Mouse (Mus musculus) intestine, embryonic 15.5 days (tissue): ENCODE measurements at regions not wholly inside any gene's neighbourhood (a gene's known extent, or its start where the extent isn't known, plus 50 kb on each side); places are given as distances from the start of the nearest gene placed in this dataset.

Experiments
- ATAC-seq: fragments of 200-750 bp; cut with Nextera tagmentation; 2 replicates; pipeline ENCODE4 v1.8.0; 2017; ENCODE audit warnings: moderate TSS enrichment, moderate library complexity
- H3K27ac ChIP-seq: fragments of 300-500 bp; sonication (generic); 2 replicates; pipeline ENCODE4 v1.5.1; 2015; ENCODE audit warnings: mild to moderate bottlenecking, inconsistent platforms
- H3K27me3 ChIP-seq: fragments of 300-500 bp; sonication (generic); replicated peaks from 2 replicates; pipeline ENCODE4 v1.6.1; 2015; ENCODE audit warnings: inconsistent platforms
- H3K36me3 ChIP-seq: fragments of 300-500 bp; sonication (generic); 2 replicates; pipeline ENCODE4 v1.6.1; 2015; ENCODE audit warnings: inconsistent platforms
- H3K4me1 ChIP-seq: fragments of 300-500 bp; sonication (generic); replicated peaks from 2 replicates; pipeline ENCODE4 v1.6.1; 2015; ENCODE audit warnings: inconsistent platforms
- H3K4me2 ChIP-seq: fragments of 300-500 bp; sonication (generic); replicated peaks from 2 replicates; pipeline ENCODE4 v1.6.1; 2015; ENCODE audit warnings: mild to moderate bottlenecking, inconsistent platforms
- H3K4me3 ChIP-seq: fragments of 300-500 bp; sonication (generic); replicated peaks from 2 replicates; pipeline ENCODE4 v1.5.1; 2015; ENCODE audit warnings: inconsistent platforms
- H3K9ac ChIP-seq: fragments of 300-500 bp; sonication (generic); 2 replicates; pipeline ENCODE4 v1.6.1; 2015; ENCODE audit warnings: inconsistent platforms
- H3K9me3 ChIP-seq: fragments of 300-500 bp; sonication (generic); 2 replicates; pipeline ENCODE4 v1.6.1; 2016; ENCODE audit warnings: inconsistent platforms
- WGBS: fragments of 180-500 bp; shearing (Covaris S2); methylation state at CpG from one replicate; pipeline ENCODE4 v1.1.7; 2015; 5-methylcytosine and 5-hydroxymethylcytosine counted together

DNA sequence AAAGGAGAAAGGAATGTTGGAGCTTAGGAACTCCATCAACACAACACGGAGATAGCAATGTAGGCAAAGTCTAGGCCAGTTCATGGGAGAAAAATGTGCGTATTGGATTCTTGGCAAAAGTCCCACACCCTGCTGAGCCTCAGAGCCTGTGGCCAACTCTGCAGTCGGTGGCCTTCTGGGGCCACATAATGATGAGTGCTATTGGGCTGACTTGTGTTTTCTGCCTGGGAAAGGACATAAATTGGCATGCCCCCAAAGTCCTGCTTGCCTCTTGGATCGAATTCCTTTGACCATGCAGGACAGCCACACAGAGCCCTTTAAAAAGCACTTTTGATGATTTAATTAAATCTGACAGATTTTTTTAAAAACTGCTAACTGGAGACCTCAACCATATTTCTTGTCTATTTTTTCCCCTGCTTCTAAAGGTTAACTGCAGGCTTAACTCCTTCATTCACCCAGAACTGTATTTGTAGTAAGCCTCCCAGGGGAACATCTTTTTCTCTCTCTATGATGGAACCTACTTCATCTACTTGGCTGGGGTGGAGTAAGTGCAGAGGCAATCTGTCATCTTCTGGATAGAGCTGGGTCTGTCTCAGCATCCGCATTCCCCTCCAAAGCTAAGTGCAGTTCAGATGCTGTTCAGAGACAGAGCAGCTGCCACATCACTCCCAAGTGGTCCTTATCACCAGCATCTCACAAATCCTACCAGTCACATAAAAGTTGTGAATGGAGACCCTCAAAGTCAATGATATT lies 93.9 kb upstream of the St8sia2 start:
- no peak overlapping the region for H3K4me3 ChIP-seq
- H3K9me3 ChIP-seq, result no peaks in the 10 kb centered on the region
- peak; percentile 81 for ATAC-seq
- no peak overlapping the region for H3K4me2 ChIP-seq
- no peak overlapping the region for H3K9ac ChIP-seq
- H3K4me1 ChIP-seq, result no peaks in the 10 kb centered on the region
- no peaks in the 10 kb centered on the region for H3K36me3 ChIP-seq
- WGBS, result 41% methylated on average over 5 of the region's 5 CpGs
- H3K27ac ChIP-seq, result 0 out of 2 replicates have a peak overlapping the region, but pooled peaks have one; percentile 9
- H3K27me3 ChIP-seq, result no peaks in the 10 kb centered on the region

DNA sequence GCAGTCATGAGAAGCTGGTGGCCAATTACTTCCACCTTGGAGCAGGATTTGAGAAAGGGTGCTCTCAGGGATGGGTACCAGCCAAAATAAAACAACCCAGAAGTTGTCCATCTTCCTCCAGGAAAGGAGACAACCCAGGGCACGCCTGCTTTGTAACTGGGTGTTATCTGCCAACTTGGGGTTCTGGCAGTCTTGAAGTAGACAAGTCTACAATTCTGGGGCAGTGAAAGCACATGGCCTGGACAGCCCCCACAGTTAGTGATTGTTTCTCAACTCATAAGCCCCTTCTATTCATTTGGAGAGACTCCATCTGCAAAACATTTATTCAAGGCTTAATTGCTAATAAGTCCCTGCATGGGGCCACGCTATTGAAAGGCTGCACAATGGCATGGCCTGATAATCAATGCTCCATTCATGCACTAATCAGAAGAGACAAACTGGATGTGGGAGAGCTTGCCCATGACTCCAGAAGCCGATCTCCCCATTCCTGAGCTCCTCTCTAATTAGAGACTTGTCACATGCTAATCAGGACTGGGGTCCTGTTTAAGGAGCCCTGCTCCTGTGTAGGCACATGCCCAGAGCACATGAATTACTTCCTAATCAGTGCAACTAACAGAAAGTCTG lies 78.0 kb upstream of the St8sia2 start:
- H3K36me3 ChIP-seq, result no peaks in the 10 kb centered on the region
- ATAC-seq, result no peak
- H3K9me3 ChIP-seq, result no peaks in the 10 kb centered on the region
- H3K4me3 ChIP-seq, result no peak overlapping the region
- no peak overlapping the region for H3K9ac ChIP-seq
- 63% methylated on average over 3 of the region's 3 CpGs for WGBS
- H3K27me3 ChIP-seq, result no peaks in the 10 kb centered on the region
- H3K27ac ChIP-seq, result no peak overlapping the region
- no peaks in the 10 kb centered on the region for H3K4me1 ChIP-seq
- no peak overlapping the region for H3K4me2 ChIP-seq

DNA sequence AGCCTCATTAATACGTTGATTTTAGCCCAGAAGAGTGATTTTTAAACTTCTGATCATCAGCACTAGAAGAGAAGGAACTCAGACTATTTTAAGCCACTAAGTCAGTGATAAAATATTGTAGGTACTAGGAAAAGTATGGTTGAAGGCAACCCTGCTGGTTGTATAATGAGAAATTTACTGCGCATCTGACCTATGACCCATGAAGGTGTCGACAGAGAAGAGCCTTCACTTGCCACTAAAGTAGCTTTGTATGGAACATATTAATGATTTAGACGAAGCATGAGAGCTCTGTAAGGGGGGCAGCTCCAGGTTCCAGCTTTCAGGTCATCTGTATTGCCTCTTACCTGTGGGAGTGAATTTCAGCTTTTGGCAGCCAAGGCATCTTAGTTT lies 67.4 kb upstream of the St8sia2 start:
- Histone ChIP-seq H3K4me3 (no peak overlapping the region), H3K27me3 (no peaks in the 10 kb centered on the region), H3K9me3 (no peaks in the 10 kb centered on the region), H3K9ac (no peak overlapping the region), H3K4me1 (no peaks in the 10 kb centered on the region), H3K36me3 (no peaks in the 10 kb centered on the region), H3K4me2 (no peak overlapping the region), H3K27ac (no peak overlapping the region)
- 74% methylated on average over 4 of the region's 4 CpGs for WGBS
- no peak for ATAC-seq

DNA sequence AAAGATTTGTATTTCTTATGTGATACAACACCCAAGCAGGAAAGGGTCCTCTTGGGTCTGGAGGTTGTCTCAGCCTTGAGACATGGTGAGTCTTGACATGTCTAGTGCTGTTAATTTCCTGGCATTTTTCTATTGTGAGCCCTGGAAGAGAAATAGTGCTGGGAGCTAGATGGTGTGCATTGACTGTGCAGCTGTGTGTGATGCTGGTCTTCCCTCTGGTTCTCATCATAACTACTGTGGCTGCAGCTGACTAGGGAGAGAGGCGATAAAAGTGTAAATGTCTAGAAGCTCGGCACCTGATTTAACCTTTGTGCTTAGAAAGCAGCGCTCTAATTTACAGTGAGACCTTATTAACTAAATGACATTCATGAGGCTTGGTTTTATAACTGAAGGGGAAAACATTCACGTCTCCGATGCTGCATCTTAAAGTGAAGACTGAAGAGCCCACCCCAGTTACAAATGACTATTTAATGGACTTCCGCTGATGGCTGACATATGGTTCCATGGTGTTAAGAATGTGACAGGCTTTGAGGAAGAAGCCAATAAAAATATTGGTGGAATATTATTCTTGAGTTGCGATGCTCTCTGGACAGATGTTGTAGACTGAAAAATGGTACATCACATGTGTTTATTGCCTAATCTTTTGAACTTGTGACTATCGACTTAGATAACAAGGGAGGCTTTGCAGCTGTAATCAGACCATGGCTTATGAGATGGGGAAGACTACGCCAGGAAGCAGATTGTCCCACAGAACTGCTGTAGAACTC lies 66.8 kb upstream of the St8sia2 start:
- ATAC-seq, result no peak
- Histone ChIP-seq H3K27me3 (no peaks in the 10 kb centered on the region), H3K36me3 (no peaks in the 10 kb centered on the region), H3K4me3 (no peak overlapping the region), H3K27ac (no peak overlapping the region), H3K4me1 (no peaks in the 10 kb centered on the region), H3K9ac (no peak overlapping the region), H3K9me3 (no peaks in the 10 kb centered on the region), H3K4me2 (no peak overlapping the region)
- 66% methylated on average over 9 of the region's 9 CpGs for WGBS

DNA sequence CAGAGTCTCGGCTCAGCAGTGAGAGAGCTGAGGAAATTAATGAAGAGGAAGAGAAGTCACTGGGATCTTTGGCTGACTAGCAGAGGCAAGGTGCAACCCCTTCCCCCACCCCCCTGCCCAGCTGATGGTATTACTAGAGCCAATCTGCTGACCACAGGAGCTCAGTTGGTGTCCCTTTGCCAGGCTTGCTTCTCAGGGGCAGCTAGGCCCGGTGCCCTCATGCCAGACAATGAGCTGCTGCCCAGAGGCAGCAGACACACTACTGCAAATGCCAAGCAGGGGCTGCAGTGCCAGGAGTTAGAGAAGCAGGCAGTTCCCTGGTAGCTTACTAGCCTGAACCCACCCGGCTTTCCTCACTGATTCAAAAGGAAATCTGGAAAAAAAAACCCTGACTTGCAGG lies 59.1 kb upstream of the St8sia2 start:
- no peak overlapping the region for H3K27ac ChIP-seq
- H3K4me3 ChIP-seq, result no peak overlapping the region
- H3K9ac ChIP-seq, result no peak overlapping the region
- H3K9me3 ChIP-seq, result no peaks in the 10 kb centered on the region
- no peaks in the 10 kb centered on the region for H3K4me1 ChIP-seq
- no peak for ATAC-seq
- no peak overlapping the region for H3K4me2 ChIP-seq
- 46% methylated on average over 3 of the region's 3 CpGs for WGBS
- no peaks in the 10 kb centered on the region for H3K36me3 ChIP-seq
- H3K27me3 ChIP-seq, result no peaks in the 10 kb centered on the region

DNA sequence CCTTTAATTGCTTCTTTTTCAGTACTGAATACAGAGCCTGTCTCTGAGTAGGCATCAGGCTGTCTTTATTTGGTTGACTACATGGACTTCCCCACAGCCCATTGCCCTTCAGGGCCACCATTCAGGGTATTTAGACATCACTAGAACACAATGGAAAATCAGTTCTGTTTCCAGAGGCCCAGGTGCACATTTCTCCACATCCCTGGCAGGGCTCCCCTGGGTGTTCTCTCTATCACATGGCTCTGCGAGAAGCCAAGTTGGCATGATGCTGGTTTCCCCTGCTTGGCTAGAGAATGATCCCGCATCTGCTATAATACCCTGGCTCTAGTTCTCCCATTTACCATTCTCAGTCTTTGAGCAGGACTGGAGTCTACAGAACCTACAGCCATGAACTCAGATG lies 57.3 kb upstream of the St8sia2 start:
- no peaks in the 10 kb centered on the region for H3K27me3 ChIP-seq
- no peaks in the 10 kb centered on the region for H3K9me3 ChIP-seq
- no peaks in the 10 kb centered on the region for H3K36me3 ChIP-seq
- no peak for ATAC-seq
- H3K9ac ChIP-seq, result no peak overlapping the region
- H3K4me3 ChIP-seq, result no peak overlapping the region
- H3K27ac ChIP-seq, result no peak overlapping the region
- no peaks in the 10 kb centered on the region for H3K4me1 ChIP-seq
- 94% methylated on average over 2 of the region's 2 CpGs for WGBS
- no peak overlapping the region for H3K4me2 ChIP-seq

DNA sequence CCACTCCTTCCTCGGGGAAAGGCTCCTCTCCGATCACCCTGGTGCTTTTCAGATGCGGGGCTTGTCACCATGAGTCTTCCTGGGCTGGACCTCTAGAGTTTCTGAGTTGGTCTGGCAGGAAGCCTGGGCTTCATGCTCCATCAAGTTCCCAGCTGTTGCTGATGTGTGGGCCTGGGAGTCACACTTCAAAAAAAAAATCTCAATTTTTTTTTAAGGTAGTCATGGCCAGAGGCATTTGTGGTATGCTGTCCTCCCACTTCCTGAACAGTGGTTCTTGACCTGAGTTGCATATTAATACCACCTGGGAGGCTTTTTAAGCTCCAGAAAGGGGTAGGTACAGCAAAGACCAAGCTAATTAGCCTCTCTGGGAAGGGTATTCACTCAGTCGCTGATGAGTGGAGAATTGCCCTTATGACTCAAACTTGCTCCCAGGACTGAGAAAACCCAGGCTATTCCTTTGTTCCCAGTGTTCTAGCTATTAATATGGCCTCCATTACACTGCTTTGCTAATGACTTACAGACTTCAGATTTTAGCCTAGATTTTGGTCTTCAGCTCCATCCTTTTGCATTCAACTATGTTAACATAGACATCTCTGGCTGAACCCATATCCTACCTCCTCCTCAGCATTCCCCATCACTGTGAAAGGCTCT lies 52.1 kb upstream of the St8sia2 start:
- Histone ChIP-seq H3K9me3 (no peaks in the 10 kb centered on the region), H3K4me2 (no peak overlapping the region), H3K4me3 (no peak overlapping the region), H3K27me3 (no peaks in the 10 kb centered on the region), H3K36me3 (no peaks in the 10 kb centered on the region), H3K4me1 (no peaks in the 10 kb centered on the region), H3K27ac (no peak overlapping the region), H3K9ac (no peak overlapping the region)
- no peak for ATAC-seq
- WGBS, result 61% methylated on average over 4 of the region's 4 CpGs
